Mouse (Mus musculus): ENCODE results near the gene P2ry6. TPM values are rescaled to one million over a fixed set of nuclear protein-coding genes. Genes with fewer than 3 reads are reported as not detected.

The P2ry6 gene
- total RNA-seq, 2 experiments from 2014 or later: 4.1 to 4.5 TPM

GRCm38 (mm10) chr7:100893249-100894056, 81.0 kb downstream of the P2ry6 start:
- DNase-seq: no peak

More at GRCm38 (mm10) chr7:100893249-100894056, 81.0 kb downstream of the P2ry6 start:
- intact Hi-C loops (cut with DNase I): no loop called here

Other genes with a start within 250 kb of the P2ry6 start
- gene Relt, start 111.2 kb downstream of the P2ry6 start, total RNA-seq (2021): 1 to 10 TPM; 2.4 to 3.3 TPM
- 10 to 100 TPM; 30.3 to 31.6 TPM for gene Arhgef17, start 42.5 kb downstream of the P2ry6 start, total RNA-seq (2021)
- 10 to 100 TPM; 20.6 to 22.1 TPM for gene P2ry2, start 38.2 kb upstream of the P2ry6 start, total RNA-seq (2021)
- 10 to 100 TPM; 28.9 to 31.3 TPM for gene Fchsd2, start 118.2 kb upstream of the P2ry6 start, total RNA-seq (2021)